Mouse (Mus musculus): ENCODE measurements around the gene Gpr180. TPM values are rescaled to one million over a fixed set of nuclear protein-coding genes. Genes with fewer than 3 reads are reported as not detected.
"Not testable (repeated sequence)": the region's sequence is repeated elsewhere in the genome, so short reads cannot be mapped to it uniquely, and the experiment has no call there.

Gene Gpr180
- 29.5 and 32.3 TPM in 2 replicates for polyA plus RNA-seq (2014; fragmentation: Nextera tagmentation; extraction: Ambion mirVana)

DNA sequence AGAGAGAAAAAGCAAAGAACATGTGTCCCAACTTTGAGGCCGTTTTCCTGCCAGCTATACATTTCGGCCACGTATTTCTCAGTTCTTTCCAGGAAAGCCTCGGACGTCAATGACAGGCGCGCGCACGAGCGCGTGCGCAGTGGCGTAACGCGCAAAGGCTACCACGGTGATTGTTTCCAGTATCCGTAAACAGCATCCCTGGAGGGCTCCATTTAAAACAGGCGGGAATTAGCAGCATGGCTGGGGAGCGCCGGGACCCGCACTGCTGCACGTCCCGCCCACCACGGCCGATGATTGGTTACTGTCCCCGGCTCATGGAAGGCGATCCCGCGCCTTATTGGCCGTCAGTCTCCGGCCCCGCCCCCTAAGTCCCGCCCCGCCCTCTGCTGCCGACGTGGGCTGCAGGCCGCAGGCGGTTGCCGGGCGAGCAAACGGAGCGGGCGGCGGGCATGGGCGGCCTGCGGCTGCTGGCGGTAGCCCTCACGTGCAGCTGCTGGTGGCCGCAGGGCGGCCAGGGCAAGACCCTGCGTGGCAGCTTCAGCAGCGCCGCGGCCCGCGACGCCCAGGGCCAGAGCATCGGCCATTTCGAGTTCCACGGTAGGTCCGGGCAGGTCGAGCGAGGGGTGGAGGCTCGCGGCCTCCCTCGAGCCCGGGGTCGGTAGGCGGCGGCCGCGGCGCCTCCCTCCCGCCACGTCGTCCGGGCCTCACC, at the start of gene Gpr180:
Gpr180 (plus strand) TSS at position 415 of the 709 bp plus-strand sequence.
- Histone ChIP-seq H3K36me3 (ENCODE audit: control insufficient read depth, insufficient read depth, low read length) (peaks cover 9% of the 10 kb centered on the region; the same call in 1 of the 2 replicates), H3K4me1 (ENCODE audit: control insufficient read depth, insufficient read depth, low read length) (peaks cover 10% of the 10 kb centered on the region), H3K9ac (ENCODE audit: low read length) (peak within 1 kb of the TSS; percentile 79), H3K4me3 (ENCODE audit: low read depth, low read length) (peak within 1 kb of the TSS; percentile 70), H3K9me3 (ENCODE audit: control insufficient read depth, low read length) (no peaks in the 10 kb centered on the region), H3K4me2 (peak within 1 kb of the TSS; percentile 88), H3K27me3 (ENCODE audit: control insufficient read depth, insufficient read depth, low read length) (no peaks in the 10 kb centered on the region), H3K27ac (ENCODE audit: low read depth, low read length) (no peak within 1 kb of the TSS)
- DNase-seq (ENCODE audit: low spot score, missing footprints) = peak; percentile 99
- ATAC-seq (ENCODE audit: low FRiP score) = peak; percentile 95
- WGBS = under 1% methylated on average over 52 of the region's 77 CpGs

DNA sequence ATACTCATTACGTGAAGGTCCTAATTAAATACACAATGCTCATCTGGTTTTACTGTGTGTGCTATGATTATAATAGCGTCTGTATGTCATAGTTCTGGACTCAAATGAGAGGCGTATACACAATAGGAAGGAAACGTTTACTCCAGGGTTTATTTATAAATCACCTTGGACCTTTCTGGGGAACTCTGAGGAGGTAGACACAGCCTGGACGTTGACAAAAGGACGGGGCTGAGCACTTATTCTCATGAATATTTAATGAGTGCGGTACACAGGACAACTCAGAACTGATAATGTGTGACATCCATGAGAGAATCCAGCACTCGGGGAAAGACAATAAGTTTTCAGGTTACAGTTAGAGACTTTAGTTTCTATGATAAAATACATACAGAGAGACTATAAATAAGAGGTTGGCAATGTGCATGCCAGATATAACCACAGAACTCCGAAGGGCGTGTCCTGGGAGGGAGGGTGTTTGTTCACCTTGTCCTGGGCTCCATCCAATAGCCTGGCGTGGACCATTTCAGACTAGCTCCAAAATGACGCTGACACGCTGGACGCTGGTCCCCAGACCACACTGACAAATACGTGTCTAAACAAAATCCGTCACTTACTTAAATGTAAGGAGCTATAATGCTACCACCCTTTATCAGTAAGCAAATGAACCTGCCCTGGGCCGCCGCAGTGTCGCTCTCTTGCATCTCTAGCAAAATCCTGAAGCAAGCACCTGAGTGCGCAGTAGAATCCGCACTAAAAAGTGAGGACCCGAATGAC, 48.3 kb upstream of the Gpr180 start:
- H3K4me1 ChIP-seq (ENCODE audit: control insufficient read depth, insufficient read depth, low read length) = no peaks in the 10 kb centered on the region; the same call in 1 of the 2 replicates
- peak overlapping the region; percentile 68 for H3K4me3 ChIP-seq (ENCODE audit: low read depth, low read length)
- peak overlapping the region; percentile 61 for H3K4me2 ChIP-seq
- DNase-seq (ENCODE audit: low spot score, missing footprints) (peak; percentile 87), ATAC-seq (ENCODE audit: low FRiP score) (peak; percentile 63)
- peak overlapping the region; percentile 58 for H3K9ac ChIP-seq (ENCODE audit: low read length)
- H3K27ac ChIP-seq (ENCODE audit: low read depth, low read length) = no peak overlapping the region; the same call in 1 of the 2 replicates
- H3K27me3 ChIP-seq (ENCODE audit: control insufficient read depth, insufficient read depth, low read length) = no peaks in the 10 kb centered on the region
- no peaks in the 10 kb centered on the region for H3K36me3 ChIP-seq (ENCODE audit: control insufficient read depth, insufficient read depth, low read length)
- H3K9me3 ChIP-seq (ENCODE audit: control insufficient read depth, low read length) = no peaks in the 10 kb centered on the region
- 11% methylated on average over 22 of the region's 22 CpGs for WGBS

DNA sequence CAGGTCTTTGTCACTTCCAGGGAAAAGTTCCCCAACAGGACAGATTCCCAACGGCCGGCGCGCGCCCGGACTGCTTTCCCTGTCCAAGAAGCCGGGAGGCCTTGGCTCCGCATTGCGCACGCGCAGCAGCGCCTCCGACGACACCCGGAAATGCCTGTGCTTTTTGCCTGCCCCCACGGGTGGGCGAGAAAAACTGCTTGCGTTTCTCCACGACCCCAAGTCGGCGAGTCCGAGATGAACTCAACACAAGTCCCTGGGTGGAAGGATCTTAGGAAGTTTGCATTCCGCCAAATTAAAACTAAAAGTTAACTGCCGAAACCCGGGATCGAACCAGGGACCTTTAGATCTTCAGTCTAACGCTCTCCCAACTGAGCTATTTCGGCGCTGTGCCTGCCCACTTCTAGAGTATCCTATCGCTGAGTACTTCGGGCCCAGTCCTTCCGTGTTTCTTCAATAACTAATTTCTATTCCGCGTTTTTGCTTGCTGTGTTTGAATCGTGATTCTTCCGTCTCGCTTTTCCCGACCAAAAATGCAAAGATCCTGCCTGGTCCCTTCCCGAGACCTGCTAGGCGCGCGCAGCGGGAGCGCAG, 47.6 kb upstream of the Gpr180 start:
- H3K36me3 ChIP-seq (ENCODE audit: control insufficient read depth, insufficient read depth, low read length) = no peaks in the 10 kb centered on the region
- H3K4me2 ChIP-seq = peak overlapping the region; percentile 61
- peak overlapping the region; percentile 68 for H3K4me3 ChIP-seq (ENCODE audit: low read depth, low read length)
- DNase-seq (ENCODE audit: low spot score, missing footprints) = peak; percentile 99
- H3K4me1 ChIP-seq (ENCODE audit: control insufficient read depth, insufficient read depth, low read length) = no peaks in the 10 kb centered on the region; the same call in 1 of the 2 replicates
- H3K9ac ChIP-seq (ENCODE audit: low read length) = peak overlapping the region; percentile 58
- H3K27me3 ChIP-seq (ENCODE audit: control insufficient read depth, insufficient read depth, low read length) = no peaks in the 10 kb centered on the region
- H3K27ac ChIP-seq (ENCODE audit: low read depth, low read length) = no peak overlapping the region; the same call in 1 of the 2 replicates
- peak; percentile 80 for ATAC-seq (ENCODE audit: low FRiP score)
- under 1% methylated on average over 44 of the region's 44 CpGs for WGBS
- no peaks in the 10 kb centered on the region for H3K9me3 ChIP-seq (ENCODE audit: control insufficient read depth, low read length)

DNA sequence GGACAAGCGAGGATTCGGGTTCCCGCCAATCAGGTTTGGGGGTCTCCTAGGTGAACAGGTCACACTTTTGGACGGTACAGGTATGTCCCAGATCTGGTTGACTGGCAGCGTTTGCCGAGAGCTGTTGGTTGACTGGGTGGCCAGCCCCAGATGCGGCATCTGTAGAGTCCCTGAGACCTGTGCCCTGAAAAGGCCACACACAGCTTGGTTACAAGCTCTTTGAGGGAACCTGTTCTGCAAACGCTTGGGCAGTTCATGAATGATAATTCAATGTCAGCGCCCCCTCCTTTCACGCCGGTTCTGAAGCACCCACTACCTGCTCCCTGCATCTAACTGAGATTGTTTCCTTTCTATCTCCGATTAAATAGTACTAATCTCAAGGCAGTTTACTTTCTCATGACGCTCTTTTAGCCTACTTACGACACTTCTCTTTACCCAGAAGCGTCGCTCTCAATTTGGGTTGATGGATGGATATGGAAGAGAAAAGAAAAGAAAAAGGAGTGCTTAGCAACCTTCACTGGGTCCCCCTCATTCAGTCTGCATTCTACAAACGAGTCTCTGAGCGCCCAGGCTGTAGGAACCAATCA, 47.1 kb upstream of the Gpr180 start:
- peak overlapping the region; percentile 58 for H3K9ac ChIP-seq (ENCODE audit: low read length)
- H3K27ac ChIP-seq (ENCODE audit: low read depth, low read length) = no peak overlapping the region
- no peaks in the 10 kb centered on the region; the same call in 1 of the 2 replicates for H3K4me1 ChIP-seq (ENCODE audit: control insufficient read depth, insufficient read depth, low read length)
- H3K36me3 ChIP-seq (ENCODE audit: control insufficient read depth, insufficient read depth, low read length) = no peaks in the 10 kb centered on the region
- ATAC-seq (ENCODE audit: low FRiP score) (peak; percentile 63), DNase-seq (ENCODE audit: low spot score, missing footprints) (peak; percentile 97)
- peak overlapping the region; percentile 68 for H3K4me3 ChIP-seq (ENCODE audit: low read depth, low read length)
- H3K4me2 ChIP-seq = peak overlapping the region; percentile 61
- under 1% methylated on average over 18 of the region's 18 CpGs for WGBS
- H3K9me3 ChIP-seq (ENCODE audit: control insufficient read depth, low read length) = no peaks in the 10 kb centered on the region
- H3K27me3 ChIP-seq (ENCODE audit: control insufficient read depth, insufficient read depth, low read length) = no peaks in the 10 kb centered on the region

DNA sequence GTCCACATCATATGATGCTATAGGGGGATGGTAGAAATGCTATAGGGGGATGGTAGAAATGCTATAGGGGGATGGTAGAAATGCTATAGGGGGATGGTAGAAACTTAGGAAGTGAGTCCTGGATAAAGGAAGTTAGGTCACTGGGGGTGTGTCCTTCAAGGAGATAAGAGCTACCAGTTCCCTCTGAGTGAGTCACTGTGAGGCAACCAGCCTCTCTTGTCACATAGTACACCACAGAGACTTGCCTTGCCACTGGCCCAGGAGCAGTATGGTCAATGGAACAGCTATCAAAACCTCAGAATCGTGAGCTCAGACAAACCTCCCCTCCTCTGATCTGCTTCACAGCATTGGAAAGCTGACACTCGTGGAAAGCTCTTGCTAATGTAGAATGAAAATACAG, 38.7 kb upstream of the Gpr180 start:
- Histone ChIP-seq H3K4me2 (no peak overlapping the region), H3K27ac (ENCODE audit: low read depth, low read length) (no peak overlapping the region), H3K4me3 (ENCODE audit: low read depth, low read length) (no peak overlapping the region), H3K36me3 (ENCODE audit: control insufficient read depth, insufficient read depth, low read length) (no peaks in the 10 kb centered on the region), H3K27me3 (ENCODE audit: control insufficient read depth, insufficient read depth, low read length) (no peaks in the 10 kb centered on the region), H3K9me3 (ENCODE audit: control insufficient read depth, low read length) (no peaks in the 10 kb centered on the region), H3K4me1 (ENCODE audit: control insufficient read depth, insufficient read depth, low read length) (no peaks in the 10 kb centered on the region), H3K9ac (ENCODE audit: low read length) (no peak overlapping the region)
- ATAC-seq (ENCODE audit: low FRiP score) (no peak), DNase-seq (ENCODE audit: low spot score, missing footprints) (no peak)
- 69% methylated on average over 2 of the region's 2 CpGs for WGBS

DNA sequence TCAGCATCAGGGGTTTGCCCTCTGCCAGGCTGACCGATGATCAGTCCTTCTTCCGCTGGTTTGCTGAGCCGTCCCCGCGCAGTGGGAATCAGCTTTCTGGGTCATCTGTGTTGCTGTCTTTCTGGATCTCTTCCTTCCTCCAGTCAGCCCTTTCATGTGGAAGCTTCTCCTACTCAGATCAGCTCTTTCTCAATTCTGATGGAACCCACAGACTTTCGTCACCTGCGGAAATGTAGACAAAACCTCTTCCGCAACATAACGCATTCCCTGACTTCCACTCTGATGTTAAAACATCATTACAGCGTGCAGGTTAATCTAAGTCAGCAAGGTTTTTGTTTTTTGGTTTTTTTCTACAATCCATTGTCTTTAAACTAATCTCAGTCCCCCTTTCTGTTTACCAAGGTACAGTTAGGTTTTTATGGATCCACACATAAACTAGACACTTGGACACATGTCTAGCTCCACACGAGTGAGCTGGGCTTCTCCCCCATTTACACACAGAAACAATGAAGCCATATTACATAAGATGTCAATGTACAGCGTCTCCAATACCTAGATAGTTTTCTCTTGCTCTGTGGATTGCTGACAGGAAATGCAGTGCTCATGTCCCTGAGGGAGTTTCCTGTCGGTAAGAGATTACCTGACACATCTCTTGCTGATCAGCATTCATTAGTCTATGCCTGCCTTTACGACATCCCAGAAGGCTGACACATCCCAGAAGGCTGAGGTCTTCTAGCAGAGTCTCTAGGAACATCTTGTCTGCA, 35.5 kb upstream of the Gpr180 start:
- no peaks in the 10 kb centered on the region for H3K36me3 ChIP-seq (ENCODE audit: control insufficient read depth, insufficient read depth, low read length)
- no peak for ATAC-seq (ENCODE audit: low FRiP score)
- H3K9me3 ChIP-seq (ENCODE audit: control insufficient read depth, low read length) = no peaks in the 10 kb centered on the region
- WGBS = 87% methylated on average over 14 of the region's 14 CpGs
- no peaks in the 10 kb centered on the region for H3K27me3 ChIP-seq (ENCODE audit: control insufficient read depth, insufficient read depth, low read length)
- no peaks in the 10 kb centered on the region for H3K4me1 ChIP-seq (ENCODE audit: control insufficient read depth, insufficient read depth, low read length)
- no peak overlapping the region for H3K4me3 ChIP-seq (ENCODE audit: low read depth, low read length)
- no peak for DNase-seq (ENCODE audit: low spot score, missing footprints)
- no peak overlapping the region for H3K9ac ChIP-seq (ENCODE audit: low read length)
- H3K27ac ChIP-seq (ENCODE audit: low read depth, low read length) = no peak overlapping the region
- H3K4me2 ChIP-seq = no peak overlapping the region

DNA sequence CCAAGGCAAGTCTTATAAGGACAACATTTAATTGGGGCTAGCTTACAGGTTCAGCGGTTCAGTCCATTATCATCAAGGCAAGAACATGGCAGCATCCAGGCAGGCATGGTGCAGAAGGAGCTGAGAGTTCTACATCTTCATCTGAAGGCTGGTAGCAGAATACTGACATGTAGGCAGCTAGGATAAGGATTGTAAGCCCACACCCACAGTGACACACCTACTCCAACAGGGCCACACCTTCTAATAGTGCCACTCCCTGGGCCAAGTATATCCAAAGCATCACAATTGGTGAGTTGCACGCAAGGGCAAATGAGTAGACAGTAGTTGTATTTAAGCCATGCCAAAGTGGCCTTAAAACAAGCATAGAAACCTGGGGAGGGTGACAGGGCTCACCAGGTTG, 29.5 kb upstream of the Gpr180 start:
- H3K4me3 ChIP-seq (ENCODE audit: low read depth, low read length); ATAC-seq (ENCODE audit: low FRiP score): not testable (repeated sequence)
- WGBS = 90% methylated on average over 2 of the region's 2 CpGs

DNA sequence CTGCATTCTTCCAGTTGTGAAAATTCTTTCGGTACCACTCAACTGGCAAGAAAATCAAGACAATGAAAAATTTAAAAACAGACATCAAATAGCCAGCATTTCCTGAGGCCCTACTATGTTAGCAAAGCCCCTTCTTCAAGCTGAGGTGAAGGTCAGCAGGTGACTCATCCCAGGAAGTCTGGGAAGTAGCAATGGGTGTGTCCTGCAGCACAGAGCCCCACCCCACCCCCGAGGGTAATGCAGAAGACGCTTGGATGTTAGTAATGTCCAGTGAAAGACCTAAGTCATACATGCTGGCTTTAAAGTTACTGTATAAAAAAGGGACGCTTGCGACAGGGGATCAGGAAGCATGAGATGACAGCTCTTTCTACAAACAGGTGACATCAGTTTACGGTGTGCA, 23.8 kb upstream of the Gpr180 start:
- no peak overlapping the region for H3K9ac ChIP-seq (ENCODE audit: low read length)
- no peak for DNase-seq (ENCODE audit: low spot score, missing footprints)
- no peaks in the 10 kb centered on the region for H3K27me3 ChIP-seq (ENCODE audit: control insufficient read depth, insufficient read depth, low read length)
- H3K4me2 ChIP-seq = no peak overlapping the region
- H3K4me1 ChIP-seq (ENCODE audit: control insufficient read depth, insufficient read depth, low read length) = no peaks in the 10 kb centered on the region
- H3K27ac ChIP-seq (ENCODE audit: low read depth, low read length) = no peak overlapping the region
- no peak overlapping the region for H3K4me3 ChIP-seq (ENCODE audit: low read depth, low read length)
- peaks cover 15% of the 10 kb centered on the region; the same call in 1 of the 2 replicates for H3K36me3 ChIP-seq (ENCODE audit: control insufficient read depth, insufficient read depth, low read length)
- 90% methylated on average over 6 of the region's 6 CpGs for WGBS
- no peak for ATAC-seq (ENCODE audit: low FRiP score)
- no peaks in the 10 kb centered on the region for H3K9me3 ChIP-seq (ENCODE audit: control insufficient read depth, low read length)

More for the DNA sequence above, 29.5 kb upstream of the Gpr180 start:
- not testable (repeated sequence) for H3K27me3 ChIP-seq (ENCODE audit: control insufficient read depth, insufficient read depth, low read length); H3K27ac ChIP-seq (ENCODE audit: low read depth, low read length); H3K9me3 ChIP-seq (ENCODE audit: control insufficient read depth, low read length); H3K4me2 ChIP-seq; H3K4me1 ChIP-seq (ENCODE audit: control insufficient read depth, insufficient read depth, low read length); DNase-seq (ENCODE audit: low spot score, missing footprints); H3K36me3 ChIP-seq (ENCODE audit: control insufficient read depth, insufficient read depth, low read length); H3K9ac ChIP-seq (ENCODE audit: low read length)

Data from midbrain, embryonic 11.5 days (tissue).